Mouse (Mus musculus) midbrain, postnatal 0 days (tissue): Measurements from ENCODE around the gene Chrna7. TPM values are rescaled to one million over a fixed set of nuclear protein-coding genes. Genes with fewer than 3 reads are reported as not detected.

Experiments used
- ATAC-seq: fragments of 200-750 bp; cut with Nextera tagmentation; 2 replicates; pipeline ENCODE4 v1.8.0; 2017; ENCODE audit warnings: moderate number of reproducible peaks, mild to moderate bottlenecking, moderate TSS enrichment, moderate library complexity; ENCODE audit not compliant: low FRiP score
- DNase-seq: peaks from one replicate; pipeline ENCODE4 v3.0.0-alpha.2; 2015; ENCODE audit warnings: low spot score
- H3K27ac ChIP-seq: fragments of 300-500 bp; sonication (generic); 2 replicates; pipeline ENCODE4 v1.5.1; 2014; ENCODE audit warnings: low read depth, mild to moderate bottlenecking, low read length, mixed read lengths
- H3K27me3 ChIP-seq: fragments of 300-500 bp; sonication (generic); 2 replicates; pipeline ENCODE4 v1.6.1; 2014; ENCODE audit warnings: low read length, control low read depth, mixed read lengths; ENCODE audit not compliant: insufficient read depth
- H3K36me3 ChIP-seq: fragments of 300-500 bp; sonication (generic); 2 replicates; pipeline ENCODE4 v1.6.1; 2014; ENCODE audit warnings: low read length, control low read depth, mixed read lengths; ENCODE audit not compliant: insufficient read depth
- H3K4me1 ChIP-seq: fragments of 300-500 bp; sonication (generic); 2 replicates; pipeline ENCODE4 v1.6.1; 2014; ENCODE audit warnings: mild to moderate bottlenecking, control low read depth, antibody characterized with exemption, low read length, mixed read lengths; ENCODE audit not compliant: insufficient read depth
- H3K4me2 ChIP-seq: fragments of 300-500 bp; sonication (generic); 2 replicates; pipeline ENCODE4 v1.6.1; 2014; ENCODE audit warnings: low read depth, mild to moderate bottlenecking, low read length, mixed read lengths; ENCODE audit not compliant: poor library complexity, severe bottlenecking
- H3K4me3 ChIP-seq: fragments of 300-500 bp; sonication (generic); 2 replicates; pipeline ENCODE4 v1.5.1; 2014; ENCODE audit warnings: low read depth, mild to moderate bottlenecking, low read length, moderate library complexity
- H3K9ac ChIP-seq: fragments of 300-500 bp; sonication (generic); replicated peaks from 2 replicates; pipeline ENCODE4 v1.6.1; 2014; ENCODE audit warnings: mild to moderate bottlenecking, low read length, moderate library complexity, mixed read lengths; ENCODE audit not compliant: poor library complexity, severe bottlenecking
- H3K9me3 ChIP-seq: fragments of 300-500 bp; sonication (generic); 2 replicates; pipeline ENCODE4 v1.6.1; 2016; ENCODE audit warnings: low read length, control low read depth
- CTCF ChIP-seq: IDR thresholded peaks from 2 replicates; pipeline ENCODE4 v1.5.1; 2016; ENCODE audit warnings: antibody characterized with exemption, mild to moderate bottlenecking
- WGBS: fragments of 180-500 bp; shearing (Covaris S2); extraction: QIAGEN DNeasy Blood & Tissue Kit; methylation state at CpG from one replicate; pipeline ENCODE4 v1.1.7; 2014; 5-methylcytosine and 5-hydroxymethylcytosine counted together
- polyA plus RNA-seq: library from polyadenylated mRNA; unstranded; fragments of >200 nt; fragmentation: Nextera tagmentation; extraction: Ambion mirVana; gene quantifications from 2 replicates; pipeline ENCODE4 v1.2.1, GENCODE M21; 2015
- total RNA-seq: library from RNA; depleted of rRNA; stranded (reverse); fragments of >200 nt; gene quantifications from 2 replicates; pipeline ENCODE4 v1.2.3, GENCODE M21; 2014; rRNA removed

The Chrna7 gene
- total and polyA plus RNA-seq, 2 experiments from 2014 or later = 7.3 to 31.2 TPM

GRCm38 (mm10) chr7:63113252-63113651 lies 99.1 kb downstream of the Chrna7 start:
- Histone ChIP-seq H3K4me3 (no peak overlapping the region), H3K4me2 (no peak overlapping the region), H3K4me1 (no peaks in the 10 kb centered on the region), H3K27me3 (no peaks in the 10 kb centered on the region), H3K36me3 (no peaks in the 10 kb centered on the region), H3K9ac (no peak overlapping the region), H3K27ac (no peak overlapping the region), H3K9me3 (no peaks in the 10 kb centered on the region)
- no peak for DNase-seq
- 87% methylated on average over 2 of the region's 2 CpGs for WGBS
- no peak for TF ChIP-seq CTCF
- no peak for ATAC-seq

GRCm38 (mm10) chr7:63109348-63109747 lies 103.0 kb downstream of the Chrna7 start:
- H3K9ac ChIP-seq = no peak overlapping the region
- H3K27me3 ChIP-seq = no peaks in the 10 kb centered on the region
- no peak for TF ChIP-seq CTCF
- H3K4me3 ChIP-seq = no peak overlapping the region
- DNase-seq (no peak), ATAC-seq (no peak)
- 91% methylated on average over 4 of the region's 4 CpGs for WGBS
- H3K36me3 ChIP-seq = no peaks in the 10 kb centered on the region
- no peak overlapping the region for H3K4me2 ChIP-seq
- no peak overlapping the region for H3K27ac ChIP-seq
- no peaks in the 10 kb centered on the region for H3K9me3 ChIP-seq
- H3K4me1 ChIP-seq = no peaks in the 10 kb centered on the region

GRCm38 (mm10) chr7:63085954-63086353 lies 126.4 kb downstream of the Chrna7 start:
- Histone ChIP-seq H3K4me3 (no peak overlapping the region), H3K4me1 (no peaks in the 10 kb centered on the region), H3K4me2 (no peak overlapping the region), H3K9me3 (no peaks in the 10 kb centered on the region), H3K36me3 (no peaks in the 10 kb centered on the region), H3K27ac (no peak overlapping the region), H3K27me3 (no peaks in the 10 kb centered on the region), H3K9ac (no peak overlapping the region)
- 86% methylated on average over 4 of the region's 4 CpGs for WGBS
- no peak for TF ChIP-seq CTCF
- no peak for DNase-seq
- no peak for ATAC-seq

GRCm38 (mm10) chr7:63084351-63085003 lies 127.9 kb downstream of the Chrna7 start:
- Histone ChIP-seq H3K27me3 (no peaks in the 10 kb centered on the region), H3K4me2 (no peak overlapping the region), H3K4me1 (no peaks in the 10 kb centered on the region), H3K36me3 (no peaks in the 10 kb centered on the region), H3K9ac (no peak overlapping the region), H3K27ac (no peak overlapping the region), H3K4me3 (no peak overlapping the region), H3K9me3 (no peaks in the 10 kb centered on the region)
- TF ChIP-seq CTCF = no peak
- DNase-seq = no peak
- ATAC-seq = no peak
- WGBS = 10% methylated on average over 1 of the region's 1 CpGs

GRCm38 (mm10) chr7:63060996-63061395 lies 151.4 kb downstream of the Chrna7 start:
- ATAC-seq (no peak), DNase-seq (no peak)
- no peaks in the 10 kb centered on the region for H3K9me3 ChIP-seq
- no peak overlapping the region for H3K4me2 ChIP-seq
- TF ChIP-seq CTCF = no peak
- no peaks in the 10 kb centered on the region for H3K36me3 ChIP-seq
- H3K9ac ChIP-seq = no peak overlapping the region
- H3K4me1 ChIP-seq = no peaks in the 10 kb centered on the region
- H3K4me3 ChIP-seq = no peak overlapping the region
- no peak overlapping the region for H3K27ac ChIP-seq
- H3K27me3 ChIP-seq = no peaks in the 10 kb centered on the region
- 77% methylated on average over 2 of the region's 2 CpGs for WGBS

Other genes starting within 250 kb of the Chrna7 start
- gene Otud7a, start 232.2 kb upstream of the Chrna7 start, total RNA-seq = 20.8 and 22.3 TPM in 2 replicates
- gene Otud7a, start 232.2 kb upstream of the Chrna7 start, polyA plus RNA-seq = 3.2 and 4.2 TPM in 2 replicates